In genomic region chr6:84009915-84010302, GRCm38 (mm10) we compare ENCODE assay signal across 11 mouse cellular contexts. TPM values are rescaled to one million over a fixed set of nuclear protein-coding genes. Genes with fewer than 3 reads are reported as not detected.
DNase-seq lines count a peak whose midpoint lies in the region; ATAC-seq lines count a peak whose summit lies in the region.
"Had no signal": no experiment of that assay in that cellular context is flagged by ENCODE, and none has a peak within 500 bp of the region (broad histone marks: within the 10 kb centered on the region; RNA-seq: fewer than 3 reads in every experiment).

No protein-coding gene starts in this region.

- H3K4me2 ChIP-seq in kidney, embryonic 16.5 days (replicated peaks; ENCODE audit: low read depth, low read length): peak overlapping the region; percentile 23
- 0 out of 2 replicates have a peak overlapping the region, but pooled peaks have one; percentile 82 for H3K4me2 ChIP-seq in embryonic facial prominence, embryonic 13.5 days
- no peak overlapping the region for H3K4me2 ChIP-seq in hindbrain, embryonic 14.5 days (replicated peaks)
- H3K4me2 ChIP-seq in neural tube, embryonic 14.5 days (ENCODE audit: low read depth, low read length): no peak overlapping the region
- H3K4me2 ChIP-seq: forebrain, embryonic 15.5 days; liver, embryonic 13.5 days had no signal

- 37% methylated on average over 4 of the region's 4 CpGs for WGBS in kidney, embryonic 16.5 days
- WGBS in embryonic facial prominence, embryonic 13.5 days: 14% methylated on average over 4 of the region's 4 CpGs
- WGBS in hindbrain, embryonic 14.5 days: 31% methylated on average over 4 of the region's 4 CpGs
- WGBS in neural tube, embryonic 14.5 days: 21% methylated on average over 4 of the region's 4 CpGs

- H3K4me3 ChIP-seq in kidney, embryonic 16.5 days (ENCODE audit: low read length): no peak overlapping the region
- H3K4me3 ChIP-seq in embryonic facial prominence, embryonic 13.5 days: no peak overlapping the region
- H3K4me3 ChIP-seq in hindbrain, embryonic 14.5 days (replicated peaks; ENCODE audit: low read length): no peak overlapping the region
- no peak overlapping the region for H3K4me3 ChIP-seq in neural tube, embryonic 14.5 days (ENCODE audit: low read depth, low read length)
- H3K4me3 ChIP-seq: forebrain, embryonic 15.5 days; liver, embryonic 13.5 days had no signal

- peak overlapping the region; percentile 1; the same call in 1 of the 2 replicates for H3K9ac ChIP-seq in kidney, embryonic 16.5 days (replicated peaks; ENCODE audit: low read length)
- 0 out of 2 replicates have a peak overlapping the region, but pooled peaks have one; percentile 40 for H3K9ac ChIP-seq in embryonic facial prominence, embryonic 13.5 days
- H3K9ac ChIP-seq in hindbrain, embryonic 14.5 days: no peak overlapping the region
- no peak overlapping the region for H3K9ac ChIP-seq in neural tube, embryonic 14.5 days (replicated peaks; ENCODE audit: low read depth, low read length)
- H3K9ac ChIP-seq: forebrain, embryonic 15.5 days; liver, embryonic 13.5 days had no signal

- peak overlapping the region; percentile 69 for H3K27ac ChIP-seq in kidney, embryonic 16.5 days (ENCODE audit: low read length)
- no peak overlapping the region for H3K27ac ChIP-seq in embryonic facial prominence, embryonic 13.5 days
- H3K27ac ChIP-seq in hindbrain, embryonic 14.5 days: peak overlapping the region; percentile 8; the same call in 1 of the 2 replicates
- H3K27ac ChIP-seq in neural tube, embryonic 14.5 days (ENCODE audit: low read depth, low read length): no peak overlapping the region
- H3K27ac ChIP-seq: forebrain, embryonic 15.5 days; liver, embryonic 13.5 days had no signal

- no peaks in the 10 kb centered on the region for H3K36me3 ChIP-seq in kidney, embryonic 16.5 days (ENCODE audit: insufficient read depth, low read length)
- no peaks in the 10 kb centered on the region for H3K36me3 ChIP-seq in embryonic facial prominence, embryonic 13.5 days
- no peaks in the 10 kb centered on the region for H3K36me3 ChIP-seq in hindbrain, embryonic 14.5 days (replicated peaks; ENCODE audit: control insufficient read depth, insufficient read depth)
- H3K36me3 ChIP-seq in neural tube, embryonic 14.5 days (ENCODE audit: control insufficient read depth, insufficient read depth, low read length): no peaks in the 10 kb centered on the region
- H3K36me3 ChIP-seq: forebrain, embryonic 15.5 days; G1E; liver, embryonic 13.5 days had no signal

- peaks cover 43% of the 10 kb centered on the region for H3K4me1 ChIP-seq in kidney, embryonic 16.5 days (ENCODE audit: insufficient read depth, low read length)
- H3K4me1 ChIP-seq in embryonic facial prominence, embryonic 13.5 days: peaks cover 29% of the 10 kb centered on the region
- H3K4me1 ChIP-seq in hindbrain, embryonic 14.5 days (replicated peaks; ENCODE audit: control insufficient read depth, insufficient read depth, low read length): peaks cover 22% of the 10 kb centered on the region
- peaks cover 11% of the 10 kb centered on the region for H3K4me1 ChIP-seq in neural tube, embryonic 14.5 days (ENCODE audit: control insufficient read depth, insufficient read depth, low read length)

- H3K27me3 ChIP-seq in kidney, embryonic 16.5 days (ENCODE audit: insufficient read depth, low read length): no peaks in the 10 kb centered on the region
- H3K27me3 ChIP-seq in embryonic facial prominence, embryonic 13.5 days: peaks cover 26% of the 10 kb centered on the region
- peaks cover 15% of the 10 kb centered on the region; the same call in 1 of the 2 replicates for H3K27me3 ChIP-seq in hindbrain, embryonic 14.5 days (ENCODE audit: control insufficient read depth, insufficient read depth, low read length)
- no peaks in the 10 kb centered on the region for H3K27me3 ChIP-seq in neural tube, embryonic 14.5 days (ENCODE audit: control insufficient read depth, insufficient read depth, low read length)

- no peak for DNase-seq in kidney, adult 9 months
- DNase-seq in hindbrain, embryonic 14.5 days (ENCODE audit: low spot score): no peak
- no peak for DNase-seq in embryo, embryonic 11 days
- DNase-seq: cerebellum, adult 9-11 months; liver, embryonic 13.5 days had no signal

- no peaks in the 10 kb centered on the region for H3K9me3 ChIP-seq in kidney, embryonic 16.5 days (ENCODE audit: low read length)
- H3K9me3 ChIP-seq in embryonic facial prominence, embryonic 13.5 days: no peaks in the 10 kb centered on the region
- no peaks in the 10 kb centered on the region for H3K9me3 ChIP-seq in hindbrain, embryonic 14.5 days (ENCODE audit: control insufficient read depth, low read length)
- H3K9me3 ChIP-seq in neural tube, embryonic 14.5 days (ENCODE audit: control insufficient read depth, low read length): no peaks in the 10 kb centered on the region
- H3K9me3 ChIP-seq: forebrain, embryonic 15.5 days; G1E; liver, embryonic 13.5 days had no signal

- peak; percentile 24 for ATAC-seq in kidney, embryonic 16.5 days (ENCODE audit: low FRiP score, low TSS enrichment)
- ATAC-seq in embryonic facial prominence, embryonic 13.5 days (ENCODE audit: insufficient number of reproducible peaks, insufficient read depth, low FRiP score, low TSS enrichment, low read depth): no peak
- no peak for ATAC-seq in hindbrain, embryonic 14.5 days (ENCODE audit: low FRiP score)
- peak; percentile 16 for ATAC-seq in neural tube, embryonic 14.5 days (ENCODE audit: low read depth)
- ATAC-seq in granulocyte monocyte progenitor cell, adult 5-6 weeks (replicated peaks; ENCODE audit: poor library complexity, severe bottlenecking): no peak
- ATAC-seq: forebrain, embryonic 15.5 days had no signal

RNA-seq across cellular contexts. Expression of gene Dysf, which starts 1.5 kb away (rescaled TPM):
- 16.8 and 17.2 TPM in 2 replicates for polyA plus RNA-seq in kidney, embryonic 16.5 days (2015; fragmentation: Nextera tagmentation; extraction: Ambion mirVana)
- 8.7 and 10.8 TPM in 2 replicates for polyA plus RNA-seq in embryonic facial prominence, embryonic 13.5 days (2015; fragmentation: Nextera tagmentation; extraction: Ambion mirVana)
- polyA plus RNA-seq in hindbrain, embryonic 14.5 days (2014; fragmentation: Nextera tagmentation; extraction: Ambion mirVana): 3.3 TPM in 2 replicates
- polyA plus RNA-seq in neural tube, embryonic 14.5 days (2014; fragmentation: Nextera tagmentation; extraction: Ambion mirVana): 2.1 and 5.4 TPM in 2 replicates
- not detected in 2 replicates for total RNA-seq in granulocyte monocyte progenitor cell, adult 5-6 weeks (2014; fragmentation: Nextera tagmentation)
- total RNA-seq in granulocyte monocyte progenitor cell, adult 5-6 weeks (2017): not detected in 2 replicates
- polyA plus RNA-seq: G1E had no signal

Comparison
In these comparisons a context has a peak if more than half of its experiments do, and no peak if none do; other contexts are left out.
1. ATAC-seq: peak in kidney, embryonic 16.5 days (single experiment) and neural tube, embryonic 14.5 days (single experiment); none in embryonic facial prominence, embryonic 13.5 days (single experiment), hindbrain, embryonic 14.5 days (single experiment) and granulocyte monocyte progenitor cell, adult 5-6 weeks (single experiment).
2. H3K27ac ChIP-seq: peak in kidney, embryonic 16.5 days (single experiment) and hindbrain, embryonic 14.5 days (single experiment); none in embryonic facial prominence, embryonic 13.5 days (single experiment) and neural tube, embryonic 14.5 days (single experiment).
3. H3K4me2 ChIP-seq: peak in kidney, embryonic 16.5 days (single experiment) and embryonic facial prominence, embryonic 13.5 days (single experiment); none in hindbrain, embryonic 14.5 days (single experiment) and neural tube, embryonic 14.5 days (single experiment).
4. H3K9ac ChIP-seq: peak in kidney, embryonic 16.5 days (single experiment) and embryonic facial prominence, embryonic 13.5 days (single experiment); none in hindbrain, embryonic 14.5 days (single experiment) and neural tube, embryonic 14.5 days (single experiment).